Mouse (Mus musculus): ENCODE measurements around the gene Mettl7a1.
"Not testable (repeated sequence)": the region's sequence is repeated elsewhere in the genome, so short reads cannot be mapped to it uniquely, and the experiment has no call there.

Gene Mettl7a1

GRCm38 (mm10) chr15:100300499-100300898 is 3.4 kb upstream of the Mettl7a1 start:
- no peak for DNase-seq (ENCODE audit: extremely low spot score, low spot score)

DNA sequence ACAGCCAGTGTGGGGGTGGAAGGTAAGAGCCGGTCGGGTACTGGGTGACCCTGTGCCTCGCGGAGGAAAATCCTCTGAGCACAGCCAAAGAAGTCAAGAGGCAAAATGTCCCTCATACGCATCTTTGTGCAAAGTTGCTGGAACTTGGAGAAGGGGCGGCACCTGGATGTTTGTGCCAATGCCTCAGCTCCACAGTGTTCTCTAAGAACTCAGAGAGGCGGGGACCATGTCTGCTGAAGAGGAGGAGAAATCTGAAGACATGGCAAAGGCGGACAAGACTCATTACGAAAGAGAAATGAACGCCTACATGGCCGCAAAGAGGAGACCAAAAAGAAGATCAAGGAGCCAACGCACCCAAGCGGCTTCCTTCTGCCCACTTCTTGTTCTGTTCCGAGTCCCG is 2.4 kb upstream of the Mettl7a1 start:
- no peak for DNase-seq (ENCODE audit: extremely low spot score, low spot score)

- DNase-seq (ENCODE audit: extremely low spot score, low spot score): no peak
Measured at GRCm38 (mm10) chr15:100303428-100304018, 417 bp upstream of the Mettl7a1 start.

DNA sequence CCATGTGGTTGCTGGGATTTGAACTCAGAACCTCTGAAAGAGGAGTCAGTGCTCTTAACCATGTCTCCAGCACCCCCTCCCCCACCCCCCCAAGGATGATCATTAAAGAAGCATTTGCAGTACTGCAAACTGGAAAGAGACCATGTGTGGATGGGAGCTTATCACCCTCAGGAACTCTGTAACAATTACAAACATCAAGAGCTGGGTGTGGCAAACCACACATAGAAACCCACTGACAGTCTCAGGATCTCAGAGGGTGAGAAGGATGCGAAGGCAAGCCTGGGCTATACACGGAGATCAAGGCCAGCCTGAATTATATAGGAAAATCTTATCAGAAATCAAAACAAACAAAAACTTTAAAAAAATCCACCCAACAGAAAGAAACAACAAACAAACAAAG is 2.3 kb downstream of the Mettl7a1 start:
- DNase-seq (ENCODE audit: extremely low spot score, low spot score): no peak

DNA sequence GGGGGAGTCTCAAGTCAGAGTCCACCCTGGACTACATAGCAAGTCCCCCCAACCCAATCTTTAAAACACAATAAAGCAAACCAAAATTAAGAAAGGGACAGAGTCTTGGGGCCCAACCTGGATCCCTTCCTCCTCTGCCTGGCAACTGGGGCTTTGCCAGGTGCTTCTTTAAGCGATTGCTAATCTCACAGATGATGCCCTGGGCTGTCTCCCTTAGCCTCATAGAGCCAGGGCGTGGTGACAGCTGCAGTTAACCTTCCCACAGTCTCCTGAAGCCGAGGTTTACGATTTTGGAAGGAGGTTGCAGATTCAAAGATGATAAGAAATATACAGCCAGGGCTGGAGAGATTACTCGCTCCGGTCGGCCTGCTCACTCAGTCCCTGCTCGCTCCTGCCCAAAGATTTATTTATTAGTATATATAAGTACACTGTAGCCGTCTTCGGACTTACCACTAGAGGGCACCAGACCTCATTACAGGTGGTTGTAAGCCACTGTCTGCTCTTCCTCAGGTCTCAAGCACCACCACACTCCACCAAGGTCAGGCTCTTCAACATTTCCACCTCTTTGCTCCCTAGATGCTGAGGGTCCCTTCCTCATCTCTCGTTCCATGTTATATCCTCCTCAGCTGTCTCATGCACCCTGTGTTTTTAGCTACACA is 3.6 kb downstream of the Mettl7a1 start:
- DNase-seq (ENCODE audit: extremely low spot score, low spot score): not testable (repeated sequence)

- DNase-seq (ENCODE audit: extremely low spot score, low spot score): no peak
Measured at GRCm38 (mm10) chr15:100312346-100312745, 8.4 kb downstream of the Mettl7a1 start.

DNA sequence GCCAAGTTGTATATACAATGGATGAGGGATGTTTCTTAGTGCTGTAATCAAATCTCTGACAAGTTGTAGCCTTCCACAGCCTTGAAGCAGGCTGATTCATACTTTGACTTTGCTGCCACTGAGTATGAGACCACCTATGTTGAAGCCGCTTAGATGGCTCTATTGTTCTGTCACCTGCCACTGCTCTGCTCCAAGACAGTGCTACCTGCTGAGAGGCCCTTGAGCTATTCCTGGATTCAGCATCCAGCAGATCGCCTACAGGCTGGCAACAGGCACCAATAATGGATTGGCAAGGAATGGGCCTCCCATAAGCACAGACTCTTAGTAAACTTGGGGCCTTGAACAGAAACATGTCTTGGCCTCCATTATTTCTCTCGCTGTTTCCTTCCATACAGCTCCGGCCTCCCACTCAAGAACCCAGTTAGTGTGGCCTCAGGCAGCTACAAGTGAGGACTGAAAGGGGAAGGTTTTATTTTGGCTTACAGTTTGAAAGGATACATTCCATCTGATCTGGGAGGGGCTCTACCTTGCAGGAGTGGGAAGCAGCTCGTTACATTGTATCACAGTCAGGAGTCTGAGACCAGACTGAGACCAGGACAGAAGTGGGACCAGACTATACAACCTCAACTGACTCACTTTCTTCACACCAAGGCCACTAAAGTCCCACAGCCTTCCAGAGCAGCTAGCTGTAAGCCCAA is 10.7 kb downstream of the Mettl7a1 start:
- DNase-seq (ENCODE audit: extremely low spot score, low spot score): no peak

GRCm38 (mm10) chr15:100318014-100318671 is 14.2 kb downstream of the Mettl7a1 start:
- not testable (repeated sequence) for DNase-seq (ENCODE audit: extremely low spot score, low spot score)

- DNase-seq (ENCODE audit: extremely low spot score, low spot score): no peak
Measured at GRCm38 (mm10) chr15:100319884-100320283, 15.9 kb downstream of the Mettl7a1 start.

DNA sequence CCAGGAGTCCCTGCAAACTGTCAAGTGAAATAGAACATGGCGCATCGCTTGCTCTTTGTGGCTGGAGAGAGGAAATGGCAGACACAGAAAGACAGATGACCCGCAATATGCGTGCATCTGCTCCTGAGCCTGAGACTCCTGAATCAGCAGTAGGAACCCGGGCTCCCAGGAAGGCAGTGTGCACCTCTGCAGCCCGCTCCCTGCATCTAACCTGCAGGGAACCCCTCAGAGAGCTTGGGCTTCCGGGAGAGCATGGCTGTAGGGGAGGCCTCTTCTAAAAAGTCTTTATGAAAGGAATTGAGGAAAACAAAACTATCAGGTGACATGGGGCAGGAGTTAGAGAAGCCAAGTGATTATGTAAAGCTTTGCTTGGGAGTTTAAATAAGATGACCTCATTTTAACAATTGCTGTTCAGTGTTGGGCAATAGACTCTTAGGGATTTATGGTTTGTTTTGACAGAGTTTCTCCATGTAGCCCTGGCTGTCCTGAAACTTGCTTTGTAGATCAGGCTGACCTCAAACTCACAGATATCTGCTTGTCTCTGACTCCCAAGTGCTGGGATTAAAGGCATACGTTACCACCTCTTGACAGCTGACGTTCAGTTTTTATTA is 16.5 kb downstream of the Mettl7a1 start:
- no peak for DNase-seq (ENCODE audit: extremely low spot score, low spot score)

DNA sequence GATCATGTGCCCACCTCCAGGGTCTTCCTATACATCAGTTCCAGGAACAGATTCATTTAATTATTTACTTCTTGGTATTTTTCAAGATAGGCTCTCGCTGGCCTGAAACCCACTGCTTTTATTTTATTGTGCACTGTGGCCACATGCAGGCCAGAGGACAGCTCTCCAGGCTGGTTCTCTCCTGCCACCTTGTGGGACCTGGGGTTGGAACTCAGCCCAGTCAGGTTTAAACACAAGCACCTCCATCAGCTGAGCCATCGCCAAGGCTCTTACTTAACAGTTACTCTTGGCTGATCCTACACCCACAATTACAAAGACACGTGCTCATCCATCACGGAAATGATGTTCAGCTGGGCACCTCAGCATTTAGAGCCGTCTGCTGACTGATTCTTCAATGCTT is 17.2 kb downstream of the Mettl7a1 start:
- no peak for DNase-seq (ENCODE audit: extremely low spot score, low spot score)

DNA sequence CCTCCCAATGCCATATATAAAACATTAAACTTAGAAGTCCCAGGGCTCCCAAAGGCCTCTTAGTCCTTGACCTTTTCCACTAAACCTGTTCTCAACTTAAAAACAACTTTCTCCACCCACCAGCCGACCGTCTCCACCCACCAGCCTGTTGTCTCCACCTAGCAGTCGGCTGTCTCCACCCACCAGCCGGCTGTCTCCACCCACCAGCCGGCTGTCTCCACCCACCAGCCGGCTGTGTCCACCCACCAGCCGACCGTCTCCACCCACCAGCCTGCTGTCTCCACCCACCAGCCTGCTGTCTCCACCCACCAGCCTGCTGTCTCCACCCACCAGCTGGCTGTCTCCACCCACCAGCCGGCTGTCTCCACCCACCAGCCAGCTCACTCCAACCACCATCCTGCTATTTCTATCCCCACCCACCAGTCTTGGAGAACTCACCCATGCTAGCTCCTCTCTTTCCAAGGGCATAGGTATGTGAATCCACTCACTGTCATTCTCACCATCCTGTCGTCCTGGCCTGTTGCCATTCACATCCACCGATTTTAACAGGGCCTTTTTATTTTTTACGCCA is 20.2 kb downstream of the Mettl7a1 start:
- no peak for DNase-seq (ENCODE audit: extremely low spot score, low spot score)

GRCm38 (mm10) chr15:100325235-100325634 is 21.3 kb downstream of the Mettl7a1 start:
- no peak for DNase-seq (ENCODE audit: extremely low spot score, low spot score)

- DNase-seq (ENCODE audit: extremely low spot score, low spot score): not testable (repeated sequence)
Measured at GRCm38 (mm10) chr15:100328089-100328488, 24.1 kb downstream of the Mettl7a1 start.

DNA sequence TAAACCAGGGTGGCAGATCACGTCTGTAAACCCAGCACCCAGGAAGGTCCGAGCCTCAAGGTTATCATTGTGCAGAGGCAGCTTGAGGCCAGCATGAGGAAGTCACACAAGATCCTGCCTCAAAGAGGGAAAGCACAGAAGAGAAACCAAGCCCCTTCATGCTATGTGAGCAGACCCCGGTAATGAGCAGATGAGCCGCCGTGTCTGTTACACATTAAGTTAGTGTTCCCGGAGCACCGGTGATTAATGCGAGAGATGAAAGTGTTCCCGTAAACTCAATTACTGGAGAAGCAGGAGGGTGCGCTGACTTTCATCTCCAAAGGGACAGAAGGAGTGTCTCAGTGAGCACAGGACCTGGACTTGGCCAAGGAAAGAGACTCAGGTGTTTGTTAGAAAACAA is 25.4 kb downstream of the Mettl7a1 start:
- DNase-seq (ENCODE audit: extremely low spot score, low spot score): not testable (repeated sequence)

DNA sequence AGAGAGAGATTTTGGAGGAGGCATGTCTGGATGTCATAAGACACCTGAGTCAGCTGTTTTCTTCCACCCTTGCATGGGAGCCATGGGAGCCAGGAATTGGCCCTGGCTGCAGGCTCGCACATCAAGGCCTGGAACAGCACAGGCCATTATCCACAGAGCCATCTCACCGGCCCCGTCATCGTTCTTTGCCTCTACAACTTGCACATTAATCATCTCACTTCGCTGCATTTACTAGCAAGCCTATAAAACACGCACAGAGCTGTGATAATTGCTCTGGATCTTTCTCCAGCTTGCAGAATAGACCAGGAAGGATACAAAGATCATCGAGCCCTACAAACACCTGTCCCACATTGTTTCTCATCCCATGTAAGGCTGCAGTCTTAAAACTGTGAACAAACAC is 26.8 kb downstream of the Mettl7a1 start:
- no peak for DNase-seq (ENCODE audit: extremely low spot score, low spot score)

- DNase-seq (ENCODE audit: extremely low spot score, low spot score): not testable (repeated sequence)
Measured at GRCm38 (mm10) chr15:100332077-100332961, 28.4 kb downstream of the Mettl7a1 start.

DNA sequence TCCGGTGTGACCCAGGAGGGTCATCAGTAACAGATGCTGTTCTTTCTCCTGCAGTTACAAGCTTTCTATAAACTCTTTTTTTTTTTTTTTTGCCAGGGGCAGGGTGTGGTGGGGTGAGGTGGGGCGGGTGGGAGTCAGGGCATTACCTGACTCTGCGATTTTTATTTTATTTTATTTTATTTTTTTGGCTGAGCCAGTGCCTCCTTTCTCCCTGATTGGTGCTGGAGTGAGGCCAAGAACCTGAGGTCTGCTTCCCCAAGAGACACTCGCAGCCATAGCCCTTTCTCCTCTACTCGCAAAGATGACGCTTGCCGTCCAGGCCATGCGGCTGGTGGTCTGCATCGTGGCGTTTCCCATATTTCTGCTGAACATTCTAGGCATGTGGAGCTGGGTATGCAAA is 30.7 kb downstream of the Mettl7a1 start, which contains the start of gene Mettl7a3:
Mettl7a3 (plus strand) TSS at position 301 of the 400 bp plus-strand sequence.
- DNase-seq (ENCODE audit: extremely low spot score, low spot score): no peak

GRCm38 (mm10) chr15:100337328-100337727 is 33.4 kb downstream of the Mettl7a1 start:
- DNase-seq (ENCODE audit: extremely low spot score, low spot score): not testable (repeated sequence)

- DNase-seq (ENCODE audit: extremely low spot score, low spot score): not testable (repeated sequence)
Measured at GRCm38 (mm10) chr15:100337847-100338246, 33.9 kb downstream of the Mettl7a1 start.

All from neural tube, embryonic 10.5 days (tissue).